Mouse (Mus musculus) olfactory bulb, adult 2 months (tissue): ENCODE results near the gene Tex50.

Source experiments
- CTCF ChIP-seq: fragments of 200-500 bp; IDR thresholded peaks from 2 replicates; pipeline ENCODE4 v1.5.1; 2012; ENCODE audit warnings: low read depth, mild to moderate bottlenecking, low read length, moderate library complexity; ENCODE audit not compliant: insufficient read depth
- POLR2A ChIP-seq: fragments of 200-500 bp; IDR thresholded peaks from 2 replicates; pipeline ENCODE4 v1.6.1; 2012; ENCODE audit warnings: mild to moderate bottlenecking, low read depth, low read length, moderate library complexity; ENCODE audit not compliant: insufficient read depth

- TF ChIP-seq POLR2A (no peak), CTCF (peak; percentile 58; the same call in 1 of the 2 replicates)
Observed at GRCm38 (mm10) chr1:161170651-161171050, 11.5 kb upstream of the Tex50 start.
